In the genomic region with DNA sequence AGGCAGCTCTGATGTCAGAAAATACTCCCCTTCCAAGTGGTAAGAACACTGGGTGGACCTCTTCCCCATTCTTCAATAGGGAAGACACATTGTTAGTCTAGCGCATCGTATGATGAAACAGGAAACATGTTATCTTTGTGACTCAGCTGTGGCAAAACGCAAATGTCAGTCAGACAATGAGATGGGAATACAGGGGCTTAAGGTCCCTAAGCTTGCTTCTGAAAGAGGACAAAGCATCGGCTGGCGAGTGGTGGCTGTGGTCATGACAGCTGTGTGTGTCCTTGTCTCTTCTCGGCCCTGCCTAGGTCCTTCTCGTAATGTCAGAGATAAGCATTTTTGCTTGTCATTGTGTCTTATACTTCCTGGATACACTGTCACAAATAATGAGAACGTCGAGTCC, we compare ENCODE assay signal across 14 mouse cellular contexts.
DNase-seq lines count a peak whose midpoint lies in the region; ATAC-seq and TF ChIP-seq lines count a peak whose summit lies in the region.
"Had no signal": no experiment of that assay in that cellular context is flagged by ENCODE, and none has a peak within 500 bp of the region (broad histone marks: within the 10 kb centered on the region; RNA-seq: fewer than 3 reads in every experiment).

No protein-coding gene starts in this region.

- no peak overlapping the region for H3K9ac ChIP-seq in liver, postnatal 0 days (replicated peaks)
- H3K9ac ChIP-seq: hindbrain, embryonic 15.5 days; kidney, embryonic 15.5 days had no signal

- H3K27me3 ChIP-seq in liver, postnatal 0 days (ENCODE audit: insufficient read depth, low read length) = no peaks in the 10 kb centered on the region
- H3K27me3 ChIP-seq: hindbrain, embryonic 15.5 days; kidney, embryonic 15.5 days had no signal

- H3K36me3 ChIP-seq in liver, postnatal 0 days (replicated peaks; ENCODE audit: insufficient read depth, low read length) = no peaks in the 10 kb centered on the region
- H3K36me3 ChIP-seq: forebrain, embryonic 10.5 days; hindbrain, embryonic 15.5 days had no signal

- 23% methylated on average over 9 of the region's 9 CpGs for WGBS in liver, postnatal 0 days (ENCODE audit: insufficient replicate concordance)

- peak; percentile 62 for ATAC-seq in liver, postnatal 0 days
- ATAC-seq in monocyte, adult 5-6 weeks (replicated peaks; ENCODE audit: insufficient number of reproducible peaks, low FRiP score, low TSS enrichment, poor library complexity, severe bottlenecking) = peak; percentile 83

- no peak overlapping the region for H3K27ac ChIP-seq in liver, postnatal 0 days (ENCODE audit: low read depth)
- H3K27ac ChIP-seq: forebrain, embryonic 10.5 days; hindbrain, embryonic 15.5 days; kidney, embryonic 15.5 days had no signal

- H3K4me2 ChIP-seq in liver, postnatal 0 days (ENCODE audit: low read depth, low read length) = no peak overlapping the region; the same call in 1 of the 2 replicates
- H3K4me2 ChIP-seq: hindbrain, embryonic 15.5 days; kidney, embryonic 15.5 days had no signal

- DNase-seq in heart, adult 18-20 months = peak; percentile 11 to 14
- DNase-seq in heart, adult 8-10 months (ENCODE audit: low spot score) = no peak
- DNase-seq in c-Kit-positive CD71-positive TER-119-negative erythroid progenitor cells, embryonic 14.5 days (ENCODE audit: low read depth) = peak; percentile 6
- DNase-seq in liver, postnatal 0 days = peak; percentile 16
- DNase-seq in kidney, postnatal 14 days = no peak
- no peak for DNase-seq in spleen, postnatal 4 days (ENCODE audit: low spot score in 2 of 2)
- no peak for DNase-seq in embryo, embryonic 10.5 days (ENCODE audit: low spot score)
- DNase-seq: cerebellum, adult 9-11 months; left cerebral cortex, postnatal 4 days; thymus, postnatal 36 days had no signal

- peak; percentile 56 for TF ChIP-seq EP300 in liver, postnatal 0 days (IDR thresholded peaks at IDR 0.05; ENCODE audit: low read depth)

- H3K9me3 ChIP-seq in liver, postnatal 0 days (ENCODE audit: low read length) = no peaks in the 10 kb centered on the region
- H3K9me3 ChIP-seq: forebrain, embryonic 10.5 days; hindbrain, embryonic 15.5 days; kidney, embryonic 15.5 days had no signal

- H3K4me3 ChIP-seq in liver, postnatal 0 days (ENCODE audit: low read depth, low read length) = no peak overlapping the region
- H3K4me3 ChIP-seq: forebrain, embryonic 10.5 days; hindbrain, embryonic 15.5 days; kidney, embryonic 15.5 days had no signal

- TF ChIP-seq CTCF in liver, postnatal 0 days (IDR thresholded peaks at IDR 0.05; ENCODE audit: low read depth) = no peak

- no peaks in the 10 kb centered on the region for H3K4me1 ChIP-seq in liver, postnatal 0 days (ENCODE audit: insufficient read depth)
- H3K4me1 ChIP-seq: forebrain, embryonic 10.5 days; hindbrain, embryonic 15.5 days had no signal

Comparison
In these comparisons a context has a peak if more than half of its experiments do, and no peak if none do; other contexts are left out.
1. DNase-seq: peak in heart, adult 18-20 months (2 of 2), c-Kit-positive CD71-positive TER-119-negative erythroid progenitor cells, embryonic 14.5 days (single experiment) and liver, postnatal 0 days (single experiment); none in heart, adult 8-10 months (single experiment), kidney, postnatal 14 days (single experiment), spleen, postnatal 4 days (0 of 2) and embryo, embryonic 10.5 days (single experiment).